Mouse (Mus musculus): Measurements from ENCODE around the gene Mettl14. TPM values are rescaled to one million over a fixed set of nuclear protein-coding genes. Genes with fewer than 3 reads are reported as not detected.

Gene Mettl14
- polyA plus RNA-seq, 1 experiment from 2014 or later: 27.9 TPM

DNA sequence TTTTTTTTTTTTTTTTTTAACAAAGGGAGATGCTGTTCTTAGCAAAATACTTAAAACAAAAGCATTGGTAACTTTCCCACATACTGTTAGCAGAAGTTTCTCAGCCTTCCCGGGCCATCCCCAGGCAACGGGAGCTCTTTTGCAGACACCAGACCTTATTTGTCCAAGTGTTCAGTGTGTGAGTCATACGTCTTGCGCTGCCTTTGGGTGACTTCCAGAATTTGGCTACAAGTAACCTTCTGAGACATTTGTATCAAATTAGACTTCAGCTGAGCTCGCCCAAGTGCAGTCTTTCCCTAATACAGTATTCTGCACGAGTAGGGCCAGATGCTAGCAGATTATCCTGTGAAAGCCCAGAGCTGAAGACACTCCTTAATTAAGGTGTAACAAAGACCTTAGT lies 56.7 kb downstream of the Mettl14 start:
- DNase-seq (ENCODE audit: low spot score) (no peak), ATAC-seq (replicated peaks; ENCODE audit: insufficient number of reproducible peaks, low FRiP score, low TSS enrichment, low read depth) (no peak)
- Histone ChIP-seq H3K4me3 (ENCODE audit: low read depth, low read length) (no peak overlapping the region), H3K27ac (replicated peaks; ENCODE audit: low read depth, low read length) (no peak overlapping the region), H3K4me2 (ENCODE audit: low read depth, low read length) (no peak overlapping the region), H3K27me3 (ENCODE audit: control insufficient read depth, insufficient read depth, low read length) (no peaks in the 10 kb centered on the region), H3K9me3 (replicated peaks; ENCODE audit: control insufficient read depth, low read length) (no peaks in the 10 kb centered on the region), H3K36me3 (replicated peaks; ENCODE audit: control insufficient read depth, insufficient read depth, low read depth, low read length) (no peaks in the 10 kb centered on the region), H3K4me1 (ENCODE audit: control insufficient read depth, insufficient read depth, low read length) (no peaks in the 10 kb centered on the region), H3K9ac (replicated peaks; ENCODE audit: low read length) (no peak overlapping the region)
- 65% methylated on average over 6 of the region's 6 CpGs for WGBS

DNA sequence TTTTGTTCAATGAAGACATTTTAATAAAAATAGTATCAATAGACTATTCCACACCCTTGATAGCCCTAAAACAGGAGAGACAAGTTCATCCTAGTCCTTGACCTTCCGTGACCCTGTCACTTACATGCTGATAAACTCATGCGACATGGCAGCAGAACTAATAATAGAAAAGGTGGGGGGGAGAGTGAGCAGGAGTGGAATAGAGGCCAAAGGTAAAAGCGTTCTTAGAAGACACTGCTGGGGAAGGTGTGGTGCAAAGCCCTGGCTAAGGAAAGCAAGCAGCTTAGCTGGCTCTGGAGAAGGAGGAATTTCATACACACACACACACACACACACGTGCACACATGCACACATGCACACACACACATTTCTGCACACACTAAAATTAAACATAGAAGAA lies 61.6 kb downstream of the Mettl14 start:
- 68% methylated on average over 4 of the region's 4 CpGs for WGBS
- ATAC-seq (replicated peaks; ENCODE audit: insufficient number of reproducible peaks, low FRiP score, low TSS enrichment, low read depth) (no peak), DNase-seq (ENCODE audit: low spot score) (no peak)
- H3K4me2 ChIP-seq (ENCODE audit: low read depth, low read length): no peak overlapping the region
- H3K9me3 ChIP-seq (replicated peaks; ENCODE audit: control insufficient read depth, low read length): no peaks in the 10 kb centered on the region
- H3K27me3 ChIP-seq (ENCODE audit: control insufficient read depth, insufficient read depth, low read length): no peaks in the 10 kb centered on the region
- H3K27ac ChIP-seq (replicated peaks; ENCODE audit: low read depth, low read length): no peak overlapping the region
- no peak overlapping the region for H3K4me3 ChIP-seq (ENCODE audit: low read depth, low read length)
- H3K4me1 ChIP-seq (ENCODE audit: control insufficient read depth, insufficient read depth, low read length): no peaks in the 10 kb centered on the region
- no peaks in the 10 kb centered on the region for H3K36me3 ChIP-seq (replicated peaks; ENCODE audit: control insufficient read depth, insufficient read depth, low read depth, low read length)
- H3K9ac ChIP-seq (replicated peaks; ENCODE audit: low read length): no peak overlapping the region

DNA sequence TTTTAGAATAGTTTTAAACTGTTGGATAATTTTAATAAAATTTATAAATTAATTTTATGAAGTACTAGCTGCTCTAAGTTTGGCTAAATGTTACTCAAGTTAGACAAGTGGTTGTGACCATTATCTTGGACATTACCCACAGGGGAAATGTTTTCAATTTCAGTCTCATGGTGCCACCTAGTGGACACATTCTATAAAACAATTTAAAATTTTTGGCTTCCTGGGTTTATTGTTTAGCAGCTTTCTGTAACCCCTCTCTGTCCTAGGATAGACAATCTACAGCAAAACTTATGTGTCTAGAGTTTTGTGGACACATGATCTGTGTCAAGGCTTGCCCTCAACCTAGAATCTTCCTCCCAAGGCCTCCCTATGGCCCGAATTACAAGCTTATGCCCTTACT lies 63.8 kb downstream of the Mettl14 start:
- Histone ChIP-seq H3K9ac (replicated peaks; ENCODE audit: low read length) (no peak overlapping the region), H3K4me3 (ENCODE audit: low read depth, low read length) (no peak overlapping the region), H3K4me2 (ENCODE audit: low read depth, low read length) (no peak overlapping the region), H3K27ac (replicated peaks; ENCODE audit: low read depth, low read length) (no peak overlapping the region), H3K4me1 (ENCODE audit: control insufficient read depth, insufficient read depth, low read length) (no peaks in the 10 kb centered on the region), H3K36me3 (replicated peaks; ENCODE audit: control insufficient read depth, insufficient read depth, low read depth, low read length) (no peaks in the 10 kb centered on the region), H3K9me3 (replicated peaks; ENCODE audit: control insufficient read depth, low read length) (no peaks in the 10 kb centered on the region), H3K27me3 (ENCODE audit: control insufficient read depth, insufficient read depth, low read length) (no peaks in the 10 kb centered on the region)
- 0 out of 2 replicates have a peak, but pooled peaks have one; percentile 45 for ATAC-seq (replicated peaks; ENCODE audit: insufficient number of reproducible peaks, low FRiP score, low TSS enrichment, low read depth)
- peak; percentile 82 for DNase-seq (ENCODE audit: low spot score)
- 32% methylated on average over 1 of the region's 1 CpGs for WGBS

DNA sequence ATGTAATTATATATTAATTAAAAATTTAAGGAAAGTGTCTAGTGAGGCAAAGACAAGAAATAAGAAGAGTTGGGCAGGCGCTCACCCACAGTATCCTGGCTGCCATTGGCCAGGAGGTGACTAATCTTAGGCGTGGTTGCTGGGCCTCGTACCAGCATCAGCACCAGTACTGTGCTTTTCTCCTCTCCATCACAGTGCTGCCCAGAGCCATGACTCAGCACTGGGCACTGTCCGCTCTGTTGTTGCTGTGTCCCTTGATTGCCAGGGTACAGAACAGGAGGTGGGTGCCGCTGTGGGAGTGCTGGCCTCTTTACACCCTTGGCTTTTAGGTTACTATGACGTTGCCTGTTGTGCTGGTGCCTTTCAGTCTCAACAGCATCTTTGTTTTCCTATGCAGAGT lies 64.3 kb downstream of the Mettl14 start:
- DNase-seq (ENCODE audit: low spot score): no peak
- Histone ChIP-seq H3K27ac (replicated peaks; ENCODE audit: low read depth, low read length) (no peak overlapping the region), H3K4me2 (ENCODE audit: low read depth, low read length) (no peak overlapping the region), H3K9ac (replicated peaks; ENCODE audit: low read length) (no peak overlapping the region), H3K36me3 (replicated peaks; ENCODE audit: control insufficient read depth, insufficient read depth, low read depth, low read length) (no peaks in the 10 kb centered on the region), H3K9me3 (replicated peaks; ENCODE audit: control insufficient read depth, low read length) (no peaks in the 10 kb centered on the region), H3K4me3 (ENCODE audit: low read depth, low read length) (no peak overlapping the region), H3K4me1 (ENCODE audit: control insufficient read depth, insufficient read depth, low read length) (no peaks in the 10 kb centered on the region), H3K27me3 (ENCODE audit: control insufficient read depth, insufficient read depth, low read length) (no peaks in the 10 kb centered on the region)
- WGBS: 86% methylated on average over 6 of the region's 6 CpGs
- ATAC-seq (replicated peaks; ENCODE audit: insufficient number of reproducible peaks, low FRiP score, low TSS enrichment, low read depth): 0 out of 2 replicates have a peak, but pooled peaks have one; percentile 68

DNA sequence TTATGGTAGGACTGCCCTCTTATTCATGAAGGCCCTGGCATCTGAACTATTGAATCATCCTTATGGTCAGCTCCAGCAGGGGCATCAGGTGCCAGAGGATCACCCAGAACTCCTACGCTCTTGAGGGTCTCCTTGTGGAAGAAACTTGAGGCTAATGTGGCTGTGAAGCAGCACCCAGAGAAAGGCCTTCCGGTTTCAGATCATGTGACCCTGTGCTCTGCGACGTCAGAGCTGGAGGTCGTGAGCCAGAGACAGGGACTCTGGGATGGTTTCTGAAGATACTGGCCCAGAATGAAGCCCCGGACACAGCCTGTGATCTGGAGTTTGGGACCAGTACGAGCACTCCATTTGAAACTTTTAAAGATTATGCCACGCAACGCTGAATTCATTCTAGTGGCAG lies 65.6 kb downstream of the Mettl14 start:
- Histone ChIP-seq H3K27me3 (ENCODE audit: control insufficient read depth, insufficient read depth, low read length) (no peaks in the 10 kb centered on the region), H3K27ac (replicated peaks; ENCODE audit: low read depth, low read length) (no peak overlapping the region), H3K4me1 (ENCODE audit: control insufficient read depth, insufficient read depth, low read length) (no peaks in the 10 kb centered on the region), H3K36me3 (replicated peaks; ENCODE audit: control insufficient read depth, insufficient read depth, low read depth, low read length) (no peaks in the 10 kb centered on the region), H3K4me3 (ENCODE audit: low read depth, low read length) (no peak overlapping the region), H3K9me3 (replicated peaks; ENCODE audit: control insufficient read depth, low read length) (no peaks in the 10 kb centered on the region), H3K4me2 (ENCODE audit: low read depth, low read length) (no peak overlapping the region), H3K9ac (replicated peaks; ENCODE audit: low read length) (no peak overlapping the region)
- ATAC-seq (replicated peaks; ENCODE audit: insufficient number of reproducible peaks, low FRiP score, low TSS enrichment, low read depth) (no peak), DNase-seq (ENCODE audit: low spot score) (no peak)
- 78% methylated on average over 9 of the region's 9 CpGs for WGBS

Other genes with a start within 250 kb of the Mettl14 start
- gene Synpo2, start 150.0 kb downstream of the Mettl14 start, polyA plus RNA-seq (2014; fragmentation: Nextera tagmentation; extraction: Ambion mirVana): 6.5 and 7.3 TPM in 2 replicates
- 35.8 and 38.3 TPM in 2 replicates for gene Sec24d, start 118.7 kb downstream of the Mettl14 start, polyA plus RNA-seq (2014; fragmentation: Nextera tagmentation; extraction: Ambion mirVana)
- gene Prss12, start 60.8 kb upstream of the Mettl14 start, polyA plus RNA-seq (2014; fragmentation: Nextera tagmentation; extraction: Ambion mirVana): 8.3 and 9.6 TPM in 2 replicates

All from embryonic facial prominence, embryonic 11.5 days (tissue).